Mouse (Mus musculus) retina, postnatal 7 days (tissue): ENCODE data around the gene Vps11.
"Not testable (repeated sequence)": the region's sequence is repeated elsewhere in the genome, so short reads cannot be mapped to it uniquely, and the experiment has no call there.

ENCODE experiments used
- DNase-seq: peaks from one replicate; pipeline ENCODE4 v3.0.0-alpha.2; 2012; ENCODE audit warnings: low read depth, low spot score

The Vps11 gene

GRCm38 (mm10) chr9:44361190-44361917, at the start of gene Vps11:
Vps11 (minus strand) TSS chr9:44361670.
- DNase-seq = peak; percentile 94

- DNase-seq = no peak
These were observed 49.3 kb upstream of the Vps11 start for GRCm38 (mm10) chr9:44410647-44411336.

GRCm38 (mm10) chr9:44408693-44409092, 47.2 kb upstream of the Vps11 start:
- not testable (repeated sequence) for DNase-seq

- no peak for DNase-seq
These were observed 46.3 kb upstream of the Vps11 start for GRCm38 (mm10) chr9:44407752-44408097.

DNA sequence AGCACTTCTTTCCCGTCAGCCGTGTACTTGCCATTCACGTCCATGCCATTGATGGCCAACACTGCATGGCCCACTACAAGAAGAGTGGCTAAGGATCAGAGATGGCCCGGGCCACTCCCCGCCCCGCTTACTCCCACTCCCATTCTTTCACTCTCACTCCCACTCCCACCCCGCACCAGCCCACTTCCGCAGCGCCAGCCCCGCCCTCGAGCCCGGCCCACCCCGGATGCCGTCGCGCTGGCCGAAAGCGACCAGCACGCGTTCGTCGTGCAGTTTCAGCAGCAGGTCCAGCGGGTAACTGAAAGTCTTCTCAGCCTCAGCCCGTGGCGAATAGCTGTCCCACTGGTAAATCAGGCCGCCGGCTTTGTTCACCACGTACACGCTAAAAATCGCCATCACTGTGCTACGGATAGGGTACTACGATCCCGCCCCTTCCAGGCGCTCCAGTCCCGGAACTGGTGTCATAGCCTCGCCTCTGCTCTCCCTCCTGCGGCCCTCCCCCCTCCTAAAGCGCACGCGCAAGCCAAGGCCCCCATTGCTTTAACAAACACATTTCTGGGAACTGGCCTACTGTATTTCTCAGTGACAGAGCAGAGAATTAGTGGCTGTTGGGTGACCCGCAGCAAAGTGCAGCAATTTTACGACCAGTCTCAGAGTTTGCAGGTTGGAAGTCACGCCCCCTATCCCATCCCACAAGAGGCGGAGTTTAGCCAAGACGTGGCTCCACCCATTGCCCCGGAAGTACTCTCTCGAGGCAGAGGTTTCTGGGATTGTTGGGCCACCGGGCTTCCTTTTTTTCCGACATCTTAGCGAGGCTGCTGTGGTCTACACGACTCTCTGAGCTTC, 45.7 kb upstream of the Vps11 start, which contains the start of the genes Rps25 and Trappc4:
TSS of gene Rps25 (plus strand) at position 234 of the 846 bp plus-strand sequence.
TSS of gene Trappc4 (minus strand) at position 695 of the 846 bp plus-strand sequence.
- peak; percentile 95 for DNase-seq

GRCm38 (mm10) chr9:44405011-44405410, 43.5 kb upstream of the Vps11 start:
- DNase-seq = no peak

- no peak for DNase-seq
These were observed 39.6 kb upstream of the Vps11 start for GRCm38 (mm10) chr9:44401081-44401480.

DNA sequence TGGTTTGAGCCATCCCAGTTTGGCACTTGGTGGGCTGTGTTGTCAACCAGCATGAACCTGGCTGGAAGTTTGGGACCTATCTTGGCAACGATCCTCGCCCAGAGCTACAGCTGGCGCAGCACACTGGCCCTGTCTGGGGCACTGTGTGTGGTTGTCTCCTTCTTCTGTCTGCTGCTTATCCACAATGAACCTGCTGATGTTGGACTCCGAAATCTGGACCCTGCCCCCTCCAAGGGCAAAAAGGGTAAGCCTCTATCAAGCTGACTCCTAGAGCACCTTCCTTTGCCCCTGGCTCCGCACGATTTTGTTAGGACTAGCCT, 38.3 kb upstream of the Vps11 start:
- DNase-seq = no peak

DNA sequence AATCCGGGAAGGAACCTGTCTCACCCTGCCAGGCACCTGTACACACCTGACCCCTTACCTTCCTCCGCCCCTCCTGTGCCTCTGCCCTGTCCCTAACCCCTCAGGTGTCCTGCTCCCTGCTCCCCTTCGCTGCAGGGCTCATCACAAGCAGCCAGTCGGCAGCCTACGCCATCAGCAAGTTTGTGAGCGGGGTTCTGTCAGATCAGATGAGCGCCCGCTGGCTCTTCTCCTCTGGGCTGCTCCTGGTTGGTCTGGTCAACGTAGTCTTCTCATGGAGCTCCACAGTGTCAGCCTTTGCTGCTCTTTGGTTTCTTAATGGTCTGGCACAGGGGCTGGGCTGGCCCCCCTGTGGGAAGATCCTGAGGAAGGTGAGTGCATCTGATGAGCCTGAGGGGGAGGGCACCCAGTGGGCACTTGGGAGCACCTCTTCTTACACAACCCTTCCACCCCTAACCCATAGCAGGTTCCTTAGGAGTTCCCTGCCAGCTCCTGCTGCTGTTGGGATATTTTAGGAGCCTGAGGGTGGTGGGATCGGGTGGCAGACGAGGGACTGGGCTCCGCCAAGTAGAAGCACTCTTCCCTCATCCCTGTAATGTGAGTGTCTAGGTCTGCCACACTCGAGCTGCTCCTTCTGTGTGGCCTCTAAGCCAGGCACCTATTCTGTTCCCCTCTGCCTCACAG, 37.8 kb upstream of the Vps11 start:
- DNase-seq = no peak

DNA sequence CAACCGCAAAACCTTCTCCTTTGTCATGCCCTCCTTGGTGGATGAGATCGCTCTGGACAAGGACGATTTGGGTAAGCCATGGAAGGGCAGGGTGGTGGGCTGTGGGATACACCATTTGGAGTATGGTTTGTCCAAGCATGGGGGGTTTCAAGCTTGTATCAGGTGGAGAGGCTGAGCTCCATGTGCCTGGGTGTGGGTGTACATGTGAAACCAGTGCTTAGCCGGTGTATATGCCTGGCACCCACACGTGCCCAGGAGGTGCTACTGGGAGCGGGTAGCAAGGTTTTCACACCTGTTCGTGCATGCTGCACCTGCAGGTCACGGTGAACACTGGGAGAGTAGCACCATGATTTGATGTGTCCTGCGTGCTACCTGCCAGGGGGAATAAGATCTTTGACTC, 37.1 kb upstream of the Vps11 start:
- DNase-seq = no peak

DNA sequence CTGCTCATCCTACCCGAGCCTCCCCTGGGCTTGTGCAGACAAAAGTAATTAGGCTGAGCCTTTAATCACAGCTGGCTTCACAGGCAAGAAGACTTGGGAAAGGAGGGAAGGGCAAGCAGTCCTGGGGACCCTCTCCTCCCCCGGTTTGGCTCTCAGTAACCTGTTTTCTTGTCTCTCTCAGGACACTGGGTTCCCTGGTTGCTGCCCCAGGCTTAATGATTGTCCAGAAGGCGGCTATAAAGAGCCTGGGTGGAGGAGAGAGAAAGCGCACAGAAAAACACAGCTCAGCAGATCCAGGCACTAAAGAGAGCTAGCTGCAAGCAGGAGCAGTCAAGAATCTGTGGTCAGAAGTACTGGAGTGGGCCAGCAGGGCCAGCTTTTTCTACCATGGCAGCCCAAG, 36.6 kb upstream of the Vps11 start:
- DNase-seq = no peak

DNA sequence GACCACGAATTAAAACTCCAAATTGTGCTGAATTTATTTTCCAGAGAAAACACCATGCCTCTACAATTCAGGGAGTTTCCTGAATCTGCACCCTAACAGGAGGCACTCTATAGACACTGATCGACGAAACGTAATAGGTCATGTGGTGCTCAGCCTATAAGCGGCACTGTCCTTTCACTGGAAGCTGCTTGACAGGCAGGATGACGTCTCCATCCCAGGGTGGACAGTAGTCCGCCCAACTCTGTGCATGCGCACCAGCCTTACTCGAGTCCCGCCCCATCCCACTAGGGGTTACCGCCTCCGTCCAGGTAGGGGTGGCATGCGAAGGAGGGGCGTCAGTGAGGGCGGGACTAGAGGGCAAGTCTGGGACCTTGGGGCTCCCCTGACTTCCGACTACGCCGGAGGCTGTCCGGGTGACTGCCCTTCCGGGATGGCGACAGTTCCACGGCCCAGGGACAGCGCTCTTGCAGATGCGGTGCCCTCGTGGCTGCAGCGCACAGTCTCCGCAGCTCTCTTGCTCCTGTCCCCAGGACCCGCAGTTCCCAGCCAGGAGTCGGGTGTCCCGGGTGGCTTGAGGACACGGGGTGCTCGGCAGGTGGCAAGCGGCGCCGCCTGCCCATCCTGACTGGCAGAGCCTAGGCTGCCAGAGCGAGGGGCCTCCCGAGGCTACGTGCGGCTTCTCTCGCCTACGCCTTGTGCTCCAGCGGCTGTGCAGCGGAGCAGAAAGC, 35.4 kb upstream of the Vps11 start, which contains the start of gene Slc37a4:
TSS of gene Slc37a4 (plus strand) at position 169 of the 728 bp plus-strand sequence.
- DNase-seq = peak; percentile 90

- peak; percentile 68 for DNase-seq
These were observed 30.0 kb upstream of the Vps11 start for GRCm38 (mm10) chr9:44391466-44391865.

GRCm38 (mm10) chr9:44389273-44389672, 27.8 kb upstream of the Vps11 start:
- no peak for DNase-seq

DNA sequence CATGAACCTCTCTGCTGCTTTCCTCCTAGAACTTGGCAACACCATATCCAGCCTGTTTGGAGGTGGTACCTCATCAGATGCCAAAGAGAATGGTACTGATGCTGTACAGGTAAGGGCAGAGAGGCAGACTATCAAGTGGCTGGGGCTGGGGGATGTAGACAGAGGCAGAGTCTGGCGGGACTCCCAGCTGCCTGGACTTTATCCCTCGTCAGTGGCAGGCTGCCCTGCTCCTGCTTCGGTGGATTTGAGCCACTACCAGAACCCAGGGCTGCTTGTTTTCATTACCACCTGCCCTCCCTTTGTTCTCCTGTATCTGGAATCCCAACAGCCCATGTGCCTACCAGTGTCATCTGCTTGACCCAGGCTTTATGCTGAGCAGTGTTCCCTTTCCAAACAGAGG, 25.8 kb upstream of the Vps11 start:
- DNase-seq = no peak

DNA sequence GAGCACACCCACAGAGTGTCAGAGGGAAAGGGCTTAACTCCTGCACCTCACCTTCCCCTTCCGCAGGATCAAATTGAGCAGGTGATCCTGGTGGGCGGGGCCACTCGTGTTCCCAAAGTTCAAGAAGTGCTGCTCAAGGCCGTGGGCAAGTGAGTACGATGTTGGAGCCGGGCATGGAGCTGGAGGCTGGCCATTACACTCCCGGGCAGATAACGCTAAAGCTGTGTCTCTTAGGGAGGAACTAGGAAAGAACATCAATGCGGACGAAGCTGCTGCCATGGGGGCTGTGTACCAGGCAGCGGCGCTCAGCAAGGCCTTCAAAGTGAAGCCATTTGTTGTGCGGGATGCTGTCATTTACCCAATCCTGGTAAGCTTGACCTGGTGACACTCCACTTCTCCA, 23.1 kb upstream of the Vps11 start:
- no peak for DNase-seq

DNA sequence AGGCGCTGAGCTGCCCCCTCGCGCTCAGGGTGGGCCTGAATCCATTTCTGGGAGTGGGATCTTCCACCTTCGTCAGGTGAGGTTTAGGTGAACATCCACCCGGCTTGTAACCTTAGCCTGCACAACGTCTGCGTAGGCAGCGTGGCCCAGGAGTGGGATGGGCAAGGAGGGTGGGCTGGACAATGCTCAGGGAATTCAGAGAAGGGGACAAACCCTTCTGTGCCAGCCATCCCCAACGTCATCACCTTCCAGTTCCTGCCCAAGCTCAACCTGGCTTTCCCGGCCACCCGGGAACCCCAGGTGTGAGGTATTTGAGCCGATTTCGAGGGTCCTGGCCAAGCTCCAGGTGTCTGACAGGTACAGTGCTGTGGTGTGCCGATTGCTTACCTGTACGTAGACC, 18.4 kb upstream of the Vps11 start:
- no peak for DNase-seq

GRCm38 (mm10) chr9:44379054-44379834, 17.8 kb upstream of the Vps11 start, which contains the start of gene Hyou1:
Hyou1 (plus strand) TSS chr9:44379490.
- peak; percentile 96 for DNase-seq

GRCm38 (mm10) chr9:44378153-44378730, 16.8 kb upstream of the Vps11 start:
- DNase-seq = no peak

- not testable (repeated sequence) for DNase-seq
These were observed 15.9 kb upstream of the Vps11 start for GRCm38 (mm10) chr9:44377335-44377734.
